Mouse (Mus musculus) MN1 (cell line): Measurements from ENCODE around the gene Tcp10a.
"Not testable (repeated sequence)": the region's sequence is repeated elsewhere in the genome, so short reads cannot be mapped to it uniquely, and the experiment has no call there.

Experiments used
- DNase-seq: peaks from one replicate; pipeline ENCODE4 v3.0.0-alpha.2; 2016; ENCODE audit warnings: low spot score

Gene Tcp10a

DNA sequence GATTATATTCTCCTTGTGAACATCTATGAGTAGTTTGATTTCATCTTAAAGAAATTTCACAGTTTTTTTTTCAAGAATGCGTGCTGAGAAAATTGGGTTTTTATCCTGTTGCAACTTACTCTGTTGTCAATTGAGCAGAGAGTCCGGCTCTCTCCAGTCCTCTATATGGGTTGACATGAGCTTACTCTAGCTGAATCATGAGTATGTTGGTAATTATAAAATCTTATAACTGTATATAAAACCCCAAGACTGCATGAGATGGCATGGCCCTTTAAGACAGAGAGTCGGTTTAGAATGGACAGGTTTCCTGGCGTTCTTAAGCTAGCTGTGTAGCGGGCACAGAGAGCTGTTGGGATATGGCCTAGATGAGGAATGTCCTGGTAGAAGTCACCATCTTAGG lies at the start of gene Tcp10a:
Tcp10a (plus strand) TSS at position 301 of the 400 bp plus-strand sequence.
- not testable (repeated sequence) for DNase-seq

DNA sequence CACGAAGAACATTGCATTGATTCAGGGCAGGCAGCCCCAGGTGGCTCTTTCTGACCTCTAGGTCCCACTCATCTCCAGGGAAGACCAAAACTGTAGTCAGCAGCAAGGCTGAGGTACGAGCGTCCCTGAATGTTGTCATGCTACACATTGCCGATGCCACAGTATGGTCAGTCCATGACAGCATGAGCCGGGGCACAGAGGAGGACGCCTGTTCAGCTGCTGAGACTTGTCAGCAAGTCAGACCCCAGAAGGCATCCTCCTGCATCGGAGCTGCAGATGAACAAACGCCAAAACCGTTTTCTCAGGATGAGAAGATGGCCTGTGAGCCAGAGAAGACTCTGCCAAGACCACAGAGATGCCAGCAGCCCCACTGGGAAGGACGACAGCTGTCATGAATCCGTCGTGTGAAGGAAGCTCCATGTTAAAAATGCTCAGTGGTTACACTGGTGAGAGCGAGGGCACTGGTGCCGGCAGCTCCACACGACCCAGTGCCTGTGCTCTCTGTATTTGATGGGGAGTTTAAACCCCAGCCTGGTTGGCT lies 45.7 kb upstream of the Tcp10a start:
- no peak for DNase-seq

DNA sequence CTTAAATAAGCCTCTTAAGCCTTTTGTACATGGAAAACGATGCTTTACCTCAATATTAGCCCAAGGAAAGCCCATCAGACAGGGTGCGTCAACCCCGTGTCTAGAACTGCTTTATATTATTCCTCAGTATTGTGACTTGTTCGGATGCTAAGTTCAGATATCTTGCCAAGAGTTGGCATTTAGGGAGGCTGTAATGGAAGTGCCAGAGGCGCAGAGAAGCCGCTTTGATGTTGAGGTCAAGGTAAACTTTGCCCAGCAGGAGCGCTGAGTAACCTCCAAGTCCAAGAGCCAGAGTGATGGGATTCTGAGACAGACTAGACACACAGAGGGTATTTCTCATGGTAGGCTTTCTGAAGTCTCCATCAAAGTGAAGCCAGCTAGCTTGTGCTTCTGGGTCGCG lies 45.2 kb upstream of the Tcp10a start:
- no peak for DNase-seq

DNA sequence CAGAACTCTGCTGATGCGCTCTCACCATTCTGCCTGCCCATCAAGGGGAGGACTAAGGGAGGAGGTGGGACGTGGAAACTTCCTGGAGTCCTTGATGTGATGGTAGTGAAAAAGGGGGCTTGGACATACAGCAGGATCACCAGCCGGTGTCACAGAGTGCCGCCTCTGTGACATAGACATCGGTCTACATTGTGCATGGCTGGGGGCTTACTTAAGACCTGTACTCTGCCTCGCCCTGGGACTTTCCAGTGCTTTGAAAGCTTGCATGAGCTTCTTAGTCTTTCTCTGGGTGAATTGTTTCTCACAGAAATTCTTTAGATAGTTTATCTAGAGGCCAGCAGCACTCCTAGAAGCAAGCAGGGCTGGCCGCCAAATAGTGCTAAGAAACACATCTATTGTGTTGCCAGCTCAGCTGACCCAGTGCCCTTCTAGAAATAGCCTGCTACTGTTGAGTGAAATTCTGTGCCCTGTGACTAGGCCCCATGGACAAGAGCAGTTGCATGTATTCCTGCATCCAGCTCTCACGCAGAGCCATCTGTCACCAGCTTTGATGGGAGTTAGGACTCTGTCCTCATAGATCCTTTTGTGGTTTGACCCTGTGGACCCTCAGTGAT lies 40.0 kb upstream of the Tcp10a start:
- DNase-seq, result no peak

DNA sequence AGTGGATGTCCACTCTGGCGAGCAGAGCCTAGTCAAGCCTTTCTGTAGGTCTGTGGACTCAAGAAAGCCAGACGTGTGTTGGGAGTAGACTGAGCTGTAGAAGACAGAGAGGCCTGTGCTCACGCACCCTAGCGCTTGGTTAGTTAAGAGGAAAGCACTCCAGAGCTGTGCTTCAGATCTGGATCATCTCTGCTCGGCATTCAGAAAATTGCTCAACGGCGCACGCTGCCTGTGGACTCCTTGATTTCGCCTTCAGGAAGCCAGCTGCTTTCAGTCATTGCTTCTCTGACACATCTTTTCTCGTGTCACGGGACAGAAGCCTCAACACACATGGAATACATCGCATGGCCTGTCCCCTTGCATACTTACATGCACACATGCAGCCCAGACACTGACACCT lies 39.2 kb upstream of the Tcp10a start:
- peak; percentile 29 for DNase-seq

DNA sequence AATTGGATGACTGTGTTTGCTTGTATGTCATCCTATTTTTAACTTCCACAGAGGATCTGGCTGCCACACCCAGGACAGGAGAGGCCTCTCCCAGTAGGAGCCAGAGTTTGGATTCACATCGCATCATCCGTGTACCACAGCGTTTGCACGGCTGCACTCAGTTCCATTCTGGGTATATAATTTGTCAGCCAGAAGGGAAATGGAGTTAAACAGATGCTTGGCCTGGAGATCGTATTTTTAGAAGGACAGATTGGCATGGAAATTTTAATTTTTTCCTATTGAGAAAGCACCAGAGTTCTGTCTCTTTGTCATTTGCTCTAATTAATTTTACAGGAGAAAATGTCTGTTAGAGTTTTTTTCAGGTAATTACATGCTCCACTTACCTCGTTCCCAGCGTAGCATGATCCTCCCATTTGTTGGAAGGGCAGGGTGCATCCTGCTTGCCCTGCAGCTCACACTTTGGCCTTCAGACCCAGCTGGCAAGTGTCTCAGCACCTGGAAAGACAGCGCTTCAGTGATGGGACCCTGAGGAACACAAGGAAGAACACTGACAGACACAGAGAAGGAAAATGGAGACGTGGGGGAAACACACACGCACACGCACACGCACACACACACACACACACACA lies 37.9 kb upstream of the Tcp10a start:
- DNase-seq, result no peak

DNA sequence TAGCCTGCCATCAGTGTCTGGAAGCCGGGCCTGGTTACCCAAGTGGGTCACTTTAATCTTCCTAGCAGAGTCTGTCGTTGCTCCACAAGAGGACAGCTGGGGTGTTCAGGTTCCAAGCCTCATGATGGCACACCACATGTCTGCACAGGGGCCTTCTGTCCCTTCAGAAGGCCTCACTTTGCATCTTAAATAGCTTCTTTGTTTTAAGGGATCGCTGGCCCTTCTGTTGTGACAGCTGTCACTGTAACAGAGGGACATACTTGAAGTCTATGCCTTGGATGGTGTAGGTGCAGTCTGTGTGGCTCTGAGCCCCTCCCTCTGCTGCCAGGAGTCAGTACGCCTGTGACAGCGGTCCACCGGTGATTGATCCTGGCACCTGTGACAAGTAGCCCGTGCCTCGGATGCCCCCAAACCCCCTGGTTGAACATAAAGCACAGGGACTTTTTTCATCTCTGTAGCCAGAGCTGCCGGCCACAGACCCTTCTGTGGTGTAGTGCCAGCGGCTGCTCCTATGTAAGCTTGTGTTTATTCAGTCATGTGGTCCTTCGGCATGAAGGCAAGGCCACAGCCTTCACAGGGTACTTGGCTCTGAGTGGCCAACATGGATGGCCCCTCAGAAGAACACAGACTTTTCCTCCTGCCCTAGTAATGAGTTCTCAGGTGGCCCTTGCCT lies 32.3 kb upstream of the Tcp10a start:
- no peak for DNase-seq

DNA sequence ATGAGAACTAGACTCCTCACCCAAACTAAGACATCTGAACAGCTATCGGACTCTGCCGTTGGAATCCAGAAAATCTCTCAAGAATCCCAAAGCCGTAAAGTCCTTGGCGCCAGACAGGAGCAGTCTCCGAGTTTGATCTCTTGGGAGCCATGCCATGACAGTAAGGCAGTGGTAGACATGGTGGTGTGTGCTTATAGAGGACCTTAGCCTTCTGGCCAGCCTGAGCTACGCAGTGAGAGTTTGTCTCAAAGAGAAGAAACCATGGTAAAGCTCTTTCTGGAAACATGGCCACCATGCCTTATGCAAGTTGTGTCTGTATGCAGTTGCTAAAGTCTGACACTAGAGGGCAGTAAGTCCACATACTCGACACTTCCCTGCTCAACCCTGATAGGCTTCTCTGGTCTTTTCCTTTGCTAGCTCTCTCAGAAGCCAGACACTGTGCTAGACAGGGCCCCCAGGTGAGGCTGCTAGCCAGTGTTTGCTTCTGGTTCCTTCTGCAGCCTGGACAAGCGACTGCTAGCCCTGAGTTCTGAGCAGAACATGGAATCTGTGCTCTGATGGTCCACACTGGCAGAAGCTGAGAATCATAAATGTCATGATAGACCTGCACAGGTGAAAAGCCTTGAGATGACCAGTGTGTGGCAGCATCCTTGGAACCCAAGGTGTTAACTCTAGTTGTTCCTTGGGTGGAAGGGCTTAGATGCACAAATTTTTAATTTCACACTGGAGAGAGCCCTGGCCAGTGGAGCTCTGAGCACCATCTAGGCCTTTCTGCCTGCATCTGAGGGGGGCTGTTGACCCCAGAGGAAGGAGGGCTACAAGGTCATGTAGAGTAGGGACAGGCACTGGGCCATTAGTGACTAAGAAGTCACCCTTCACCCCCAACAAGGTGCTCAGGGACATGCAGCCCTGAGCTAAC lies 17.9 kb upstream of the Tcp10a start:
- peak; percentile 5 for DNase-seq

DNA sequence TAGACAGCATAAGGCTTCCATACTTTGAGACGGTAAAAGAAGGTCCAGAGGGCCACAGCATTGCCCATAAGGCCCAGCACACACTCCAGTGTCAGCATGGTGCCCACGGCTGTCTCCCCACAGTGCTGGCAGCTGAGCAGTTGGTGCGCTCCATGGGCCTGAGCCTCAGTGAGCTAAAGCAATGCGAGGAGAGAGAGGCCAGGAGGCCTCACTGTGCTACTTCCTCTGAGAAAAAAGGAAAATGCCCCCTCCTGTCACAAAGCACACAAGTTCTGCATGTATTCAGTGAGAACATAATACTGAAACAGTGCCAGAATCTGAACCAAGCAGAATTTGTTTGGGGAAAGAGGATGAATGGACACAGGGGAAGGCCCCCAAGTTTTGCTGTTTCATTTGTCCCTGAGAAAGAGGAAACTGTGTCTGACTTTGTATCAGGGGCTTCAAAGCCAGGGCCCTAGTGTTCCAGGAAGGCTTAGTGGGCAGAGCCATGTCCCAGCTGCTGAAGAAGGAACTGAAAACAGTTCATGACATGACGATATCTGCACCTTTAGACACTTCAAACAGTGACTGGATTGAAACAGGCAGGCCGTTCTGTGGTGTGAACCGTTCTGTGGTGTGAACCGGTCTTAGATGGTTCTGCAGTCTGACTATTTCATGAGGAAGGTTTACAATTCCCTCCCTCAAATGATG lies 8.6 kb upstream of the Tcp10a start:
- not testable (repeated sequence) for DNase-seq

DNA sequence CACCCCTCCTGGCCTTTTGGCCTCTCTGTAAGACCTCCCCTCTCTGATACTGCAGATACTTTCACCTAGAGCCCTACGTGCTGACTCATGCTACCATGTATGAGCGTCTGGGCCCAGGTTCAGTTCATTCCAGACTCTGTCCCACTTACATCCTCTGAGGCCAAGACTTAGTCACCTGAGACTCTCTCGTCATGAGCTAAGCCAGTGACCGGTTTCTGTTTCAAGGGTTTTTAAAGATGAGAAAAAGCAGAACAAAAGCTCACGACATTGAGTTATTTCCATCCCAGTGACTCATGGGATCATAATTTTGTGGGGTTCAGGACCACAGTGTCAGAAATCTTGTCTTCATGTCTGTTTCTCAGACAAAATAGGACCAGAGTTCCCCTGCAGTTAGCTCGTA lies 4.7 kb upstream of the Tcp10a start:
- not testable (repeated sequence) for DNase-seq

DNA sequence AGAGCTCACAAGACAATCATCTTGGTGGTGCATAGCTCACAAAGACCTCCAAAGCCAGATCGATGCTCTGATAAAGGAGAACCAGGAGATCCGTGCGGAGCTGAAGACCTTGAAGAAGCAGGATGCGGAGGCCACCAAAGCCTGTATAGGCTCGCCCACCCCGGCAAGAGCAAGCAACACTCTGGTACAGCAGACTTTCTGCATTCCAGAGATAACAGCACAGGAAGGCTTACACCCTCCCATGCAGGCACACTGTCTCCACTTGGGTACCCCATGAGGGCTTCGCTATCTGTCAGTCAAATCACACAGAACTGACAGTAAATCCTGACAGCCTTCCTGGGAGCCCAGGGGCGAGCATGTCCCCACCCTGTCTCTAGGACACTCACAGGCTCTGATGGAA lies 2.0 kb downstream of the Tcp10a start:
- not testable (repeated sequence) for DNase-seq

DNA sequence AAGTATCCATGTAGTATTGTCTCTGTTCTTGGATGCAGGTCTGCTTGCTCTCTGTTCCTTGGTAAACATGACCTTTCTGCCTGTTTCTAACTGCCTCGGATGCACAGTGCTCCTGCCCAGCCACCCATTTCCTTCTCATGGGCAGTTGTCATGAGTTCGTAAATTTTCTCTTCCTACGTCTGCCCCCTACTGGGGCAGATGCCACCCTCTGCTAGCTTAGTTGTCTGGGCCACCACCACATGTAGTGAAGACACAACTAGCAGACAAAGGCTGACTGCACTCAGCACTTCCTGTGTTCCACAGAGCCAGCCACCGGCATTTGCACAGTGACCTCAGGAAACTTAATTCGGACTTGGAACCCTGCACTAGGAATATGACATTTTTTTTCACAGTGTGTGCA lies 8.3 kb downstream of the Tcp10a start:
- DNase-seq, result not testable (repeated sequence)

DNA sequence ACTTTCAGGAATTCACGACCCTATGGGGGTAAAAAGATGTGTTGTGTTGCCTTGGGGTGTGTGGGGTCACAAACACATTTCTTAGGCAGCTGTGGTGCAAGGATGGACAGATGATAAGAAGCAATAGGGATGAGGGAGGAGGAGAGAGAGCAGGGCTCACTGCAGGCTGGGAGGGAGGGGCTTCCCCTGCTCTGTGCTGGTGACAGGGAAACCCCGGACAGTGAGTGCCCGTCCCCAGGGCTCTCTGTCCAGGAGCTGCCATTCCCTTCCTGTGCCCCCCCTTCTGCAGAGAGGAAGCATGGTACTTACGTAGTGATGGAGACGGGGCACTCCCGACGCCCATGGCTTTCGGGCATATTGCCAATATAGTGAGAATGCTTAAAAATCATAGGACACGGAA lies 12.9 kb downstream of the Tcp10a start:
- DNase-seq, result not testable (repeated sequence)

DNA sequence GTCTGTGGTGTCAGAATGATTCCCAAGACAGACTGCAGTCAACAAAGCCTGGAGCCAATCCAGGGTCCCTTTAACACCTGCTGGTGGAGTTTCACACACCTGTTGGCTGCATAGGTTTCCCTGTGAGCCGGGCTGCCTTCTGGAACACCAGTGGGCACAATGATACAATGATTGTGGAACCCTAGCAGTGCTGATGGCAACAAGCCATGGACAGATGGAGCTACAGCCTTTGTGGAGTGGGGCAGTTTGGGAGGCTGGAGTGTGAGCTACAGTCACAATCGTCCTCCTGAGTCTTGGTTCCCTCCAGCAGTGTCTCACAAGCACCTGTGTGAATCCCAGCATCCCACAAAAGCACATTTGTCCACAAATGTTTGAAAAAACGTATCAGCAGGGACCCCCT lies 24.3 kb downstream of the Tcp10a start:
- DNase-seq, result not testable (repeated sequence)

DNA sequence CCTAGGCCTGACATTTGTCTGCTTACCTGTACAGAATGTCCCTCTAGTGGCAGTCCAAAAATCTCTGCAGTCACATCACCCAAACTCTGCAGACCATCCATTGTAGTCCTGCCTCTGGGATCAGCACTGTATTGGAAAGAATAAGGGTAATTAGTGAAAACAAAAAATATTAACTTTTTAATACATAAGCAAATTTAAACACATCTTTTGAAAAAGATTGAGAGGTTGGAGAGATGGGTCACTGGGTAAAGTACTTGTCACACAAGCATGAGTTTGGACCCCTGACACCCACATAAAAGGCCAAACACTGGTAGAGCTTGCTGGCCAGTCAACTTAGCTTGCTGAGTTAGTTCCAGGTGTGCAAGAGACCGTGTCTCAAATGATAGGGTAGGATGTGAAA lies 28.1 kb downstream of the Tcp10a start, which contains the start of gene Ttll2:
Ttll2 (minus strand) TSS at position 101 of the 400 bp plus-strand sequence.
- not testable (repeated sequence) for DNase-seq

DNA sequence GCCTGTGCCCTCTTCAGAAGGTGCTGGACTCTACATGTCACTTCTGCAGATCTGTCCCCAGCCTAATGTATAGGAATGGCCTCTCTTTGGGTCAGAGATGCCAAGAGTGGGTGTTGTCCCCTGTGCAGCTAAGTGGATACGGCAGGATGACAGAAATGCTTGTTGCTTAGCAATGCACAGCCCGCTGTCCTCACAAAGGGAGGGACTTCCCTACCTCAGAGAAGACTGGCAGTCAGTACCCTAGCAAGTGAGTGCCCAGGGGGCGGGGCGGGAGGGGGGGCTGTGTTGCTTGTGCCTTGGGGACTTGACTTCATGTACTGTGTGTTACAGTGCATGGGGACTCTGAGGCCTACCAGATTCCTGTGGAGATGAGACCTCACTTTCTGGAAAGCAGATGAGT lies 35.4 kb downstream of the Tcp10a start:
- DNase-seq, result not testable (repeated sequence)

DNA sequence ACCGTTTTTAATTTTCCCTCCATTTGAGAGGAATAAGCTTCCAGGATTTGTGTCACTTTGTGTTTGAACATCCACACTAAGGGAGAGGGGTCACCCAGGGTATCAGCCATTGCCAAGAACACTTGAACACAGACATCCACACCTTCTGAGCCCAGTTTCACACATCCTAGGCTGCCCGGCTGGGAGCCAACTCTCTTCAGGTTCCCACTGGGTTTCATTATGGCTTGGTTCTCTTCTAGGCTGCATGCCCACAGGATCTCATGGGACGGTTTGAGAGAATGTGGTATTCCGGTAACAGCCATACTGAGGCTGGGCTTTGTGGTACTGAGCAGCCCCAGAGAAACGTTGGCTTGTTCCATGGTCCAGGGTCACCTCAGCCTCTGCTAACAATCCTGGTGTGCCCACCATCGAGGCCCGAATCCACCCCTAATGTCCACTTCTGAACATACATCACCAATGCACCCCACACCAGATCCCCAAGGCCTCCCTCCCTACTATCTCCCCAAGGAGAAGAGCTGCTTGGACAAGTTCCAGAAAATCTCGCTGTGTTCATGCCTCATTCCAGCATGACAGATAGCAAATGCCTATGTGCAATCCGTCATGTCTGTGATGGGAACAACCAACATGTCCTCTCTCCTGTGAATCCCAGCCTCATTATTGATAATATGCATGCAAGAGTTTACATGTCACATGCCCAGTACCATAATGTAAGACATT lies 36.5 kb downstream of the Tcp10a start:
- not testable (repeated sequence) for DNase-seq

DNA sequence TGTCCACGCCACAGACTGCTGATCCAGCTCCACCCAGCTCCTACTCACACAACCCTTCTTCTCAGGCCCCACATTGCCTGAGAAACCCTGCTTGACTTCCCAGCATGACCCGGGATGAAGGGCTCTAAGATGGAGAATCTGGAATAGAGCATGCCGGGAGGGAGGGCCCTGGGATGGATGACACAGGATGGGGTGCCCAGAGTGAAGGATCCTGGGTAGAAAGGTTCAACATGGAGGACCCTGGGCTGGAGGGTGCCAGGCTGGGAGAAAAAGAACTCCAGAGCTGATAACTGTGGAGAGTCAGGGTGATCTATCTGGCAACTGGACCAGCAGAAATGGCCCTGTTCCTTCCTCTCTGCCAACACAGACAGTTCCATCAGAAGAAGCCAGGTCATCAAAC lies 41.2 kb downstream of the Tcp10a start:
- DNase-seq, result not testable (repeated sequence)

DNA sequence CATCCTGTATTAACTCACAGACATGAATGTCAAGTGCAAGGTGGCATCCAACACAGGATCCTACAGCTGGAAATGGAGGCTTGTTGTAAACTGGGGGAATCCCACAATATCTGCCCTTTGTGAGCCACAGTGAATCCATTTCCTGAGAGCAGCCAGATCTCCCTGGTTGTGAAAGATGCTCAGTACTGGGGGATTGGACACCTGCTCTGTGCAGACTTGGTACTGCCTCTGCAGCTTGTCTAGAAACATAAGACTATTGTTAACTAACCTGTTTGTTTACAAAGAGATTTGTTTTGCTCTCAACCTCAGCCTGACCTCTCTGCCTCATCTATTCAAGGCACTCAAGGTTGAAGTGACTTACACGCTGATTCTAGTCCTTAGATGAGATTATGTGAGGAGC lies 41.8 kb downstream of the Tcp10a start:
- not testable (repeated sequence) for DNase-seq

DNA sequence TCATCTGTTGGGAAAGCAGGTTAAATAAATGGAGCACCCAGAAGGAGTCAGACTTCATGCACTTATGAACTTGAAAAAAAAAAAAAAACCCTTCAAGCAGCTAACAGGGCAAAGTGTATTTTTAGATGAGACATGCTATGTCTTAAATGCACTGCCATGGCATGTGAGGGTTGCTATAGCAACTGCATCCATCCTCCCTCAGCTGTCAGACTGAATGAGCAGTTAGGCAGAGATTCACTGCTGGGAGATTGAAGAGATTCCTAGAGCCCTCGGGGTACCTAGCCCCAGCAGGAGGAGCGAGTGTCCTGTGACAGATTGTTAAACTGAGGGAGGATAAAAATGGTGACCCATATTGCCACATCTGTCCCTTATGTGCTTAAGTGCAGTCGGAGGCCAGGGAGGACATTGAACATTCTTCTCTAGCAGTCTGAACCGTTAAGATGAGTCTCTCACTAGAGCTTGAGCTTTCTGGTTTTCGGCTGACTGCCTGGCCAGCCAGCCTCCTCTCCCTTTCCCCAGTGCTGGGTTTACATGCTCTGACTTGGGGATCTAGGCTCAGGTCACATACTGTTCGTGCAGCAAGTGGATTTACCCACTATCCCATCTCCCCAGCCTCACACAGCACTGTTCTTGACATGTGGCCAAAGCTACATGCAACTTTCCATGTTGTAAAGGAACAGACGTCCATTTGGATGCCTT lies 42.4 kb downstream of the Tcp10a start:
- DNase-seq, result not testable (repeated sequence)
